Mouse (Mus musculus) lung, adult 2 months (tissue): ENCODE results near the gene Dok1.

Experiments
- CTCF ChIP-seq: fragments of 200-500 bp; IDR thresholded peaks from 2 replicates; pipeline ENCODE4 v1.5.1; 2011; ENCODE audit warnings: mild to moderate bottlenecking, low read length, control low read depth; ENCODE audit not compliant: insufficient read depth
- POLR2A ChIP-seq: fragments of 200-500 bp; IDR thresholded peaks from 2 replicates; pipeline ENCODE4 v1.6.1; 2011; ENCODE audit warnings: low read depth, mild to moderate bottlenecking, control low read depth, low read length, borderline replicate concordance; ENCODE audit errors: extremely low read depth

DNA sequence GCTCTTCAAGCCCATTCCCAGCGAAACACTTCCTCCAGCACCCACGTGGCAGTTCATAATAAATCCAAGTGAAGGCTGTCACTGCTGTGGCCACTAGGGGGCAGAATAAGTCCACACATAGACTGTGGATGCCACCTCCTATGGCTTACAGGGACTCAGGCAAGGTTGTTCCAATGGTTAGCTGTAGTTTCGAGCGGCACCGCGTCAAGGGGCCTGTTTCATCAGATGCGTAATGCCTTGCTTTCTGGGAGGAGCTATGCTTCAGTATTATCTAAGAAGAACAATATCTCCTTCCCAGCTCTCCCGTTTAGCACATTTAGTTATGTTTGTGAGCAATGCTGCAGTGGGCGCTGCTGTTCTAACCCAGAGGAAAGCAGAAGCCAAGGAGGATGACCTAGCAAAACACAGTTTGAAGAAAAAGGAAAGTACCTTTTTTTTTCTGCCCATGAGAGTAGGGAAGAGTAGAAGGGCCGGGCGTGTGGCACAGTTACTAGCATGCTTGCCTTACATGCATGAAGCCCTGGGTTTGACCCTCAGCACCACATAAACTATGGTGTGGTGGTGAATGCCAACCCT lies 36.4 kb downstream of the Dok1 start:
- TF ChIP-seq CTCF (peak; percentile 89), POLR2A (no peak)
